Mouse (Mus musculus): ENCODE results near the gene Slc25a11. TPM values are rescaled to one million over a fixed set of nuclear protein-coding genes. Genes with fewer than 3 reads are reported as not detected.

Gene Slc25a11
- 31.8 TPM for polyA plus RNA-seq (2014; fragmentation: Illumina TruSeq; extraction: RNeasy Lipid Tissue Mini Kit (QIAGEN cat#74804); ENCODE audit: low replicate concordance)

GRCm38 (mm10) chr11:70646691-70647650, at the start of gene Slc25a11, which contains the start of gene Rnf167:
TSS of gene Slc25a11 (minus strand) at chr11:70647479.
TSS of gene Rnf167 (plus strand) at chr11:70647235.

GRCm38 (mm10) chr11:70687601-70688199, 40.4 kb upstream of the Slc25a11 start, which contains the start of gene Camta2:
TSS of gene Camta2 (minus strand) at chr11:70688105.

GRCm38 (mm10) chr11:70668771-70669505, 21.7 kb upstream of the Slc25a11 start, which contains the start of gene Spag7:
TSS of gene Spag7 (minus strand) at chr11:70669416.

GRCm38 (mm10) chr11:70656964-70657363, 9.7 kb upstream of the Slc25a11 start, which contains the start of gene Eno3:
TSS of gene Eno3 (plus strand) at chr11:70657202.

GRCm38 (mm10) chr11:70654198-70654922, 7.1 kb upstream of the Slc25a11 start, which contains the start of gene Pfn1:
TSS of gene Pfn1 (minus strand) at chr11:70654644.

GRCm38 (mm10) chr11:70638714-70639278, 8.5 kb downstream of the Slc25a11 start, which contains the start of gene Gp1ba:
TSS of gene Gp1ba (plus strand) at chr11:70639122.

GRCm38 (mm10) chr11:70619101-70619500, 28.2 kb downstream of the Slc25a11 start, which contains the start of gene Chrne:
TSS of gene Chrne (minus strand) at chr11:70619216.

GRCm38 (mm10) chr11:70615516-70616093, 31.7 kb downstream of the Slc25a11 start, which contains the start of gene 4930544D05Rik:
TSS of gene 4930544D05Rik (plus strand) at chr11:70615848.

Other genes with a start within 250 kb of the Slc25a11 start
- 4.5 TPM for gene Pelp1, start 237.4 kb downstream of the Slc25a11 start, polyA plus RNA-seq (2014; fragmentation: Illumina TruSeq; extraction: RNeasy Lipid Tissue Mini Kit (QIAGEN cat#74804); ENCODE audit: low replicate concordance)
- 0.41 TPM for gene Arrb2, start 214.8 kb downstream of the Slc25a11 start, polyA plus RNA-seq (2014; fragmentation: Illumina TruSeq; extraction: RNeasy Lipid Tissue Mini Kit (QIAGEN cat#74804); ENCODE audit: low replicate concordance)
- gene Med11, start 195.6 kb downstream of the Slc25a11 start, polyA plus RNA-seq (2014; fragmentation: Illumina TruSeq; extraction: RNeasy Lipid Tissue Mini Kit (QIAGEN cat#74804); ENCODE audit: low replicate concordance), result 5.4 TPM
- 0.78 TPM for gene Zmynd15, start 188.0 kb downstream of the Slc25a11 start, polyA plus RNA-seq (2014; fragmentation: Illumina TruSeq; extraction: RNeasy Lipid Tissue Mini Kit (QIAGEN cat#74804); ENCODE audit: low replicate concordance)
- gene Cxcl16, start 187.5 kb downstream of the Slc25a11 start, polyA plus RNA-seq (2014; fragmentation: Illumina TruSeq; extraction: RNeasy Lipid Tissue Mini Kit (QIAGEN cat#74804); ENCODE audit: low replicate concordance), result 16.5 TPM
- gene Tm4sf5, start 142.2 kb downstream of the Slc25a11 start, polyA plus RNA-seq (2014; fragmentation: Illumina TruSeq; extraction: RNeasy Lipid Tissue Mini Kit (QIAGEN cat#74804); ENCODE audit: low replicate concordance), result 293 TPM
- gene Vmo1, start 132.9 kb downstream of the Slc25a11 start, polyA plus RNA-seq (2014; fragmentation: Illumina TruSeq; extraction: RNeasy Lipid Tissue Mini Kit (QIAGEN cat#74804); ENCODE audit: low replicate concordance), result not detected
- not detected for gene Gltpd2, start 128.3 kb downstream of the Slc25a11 start, polyA plus RNA-seq (2014; fragmentation: Illumina TruSeq; extraction: RNeasy Lipid Tissue Mini Kit (QIAGEN cat#74804); ENCODE audit: low replicate concordance)
- gene Psmb6, start 122.1 kb downstream of the Slc25a11 start, polyA plus RNA-seq (2014; fragmentation: Illumina TruSeq; extraction: RNeasy Lipid Tissue Mini Kit (QIAGEN cat#74804); ENCODE audit: low replicate concordance), result 13.2 TPM
- not detected for gene Gm40193, start 114.5 kb downstream of the Slc25a11 start, polyA plus RNA-seq (2014; fragmentation: Illumina TruSeq; extraction: RNeasy Lipid Tissue Mini Kit (QIAGEN cat#74804); ENCODE audit: low replicate concordance)
- 1.3 TPM for gene Pld2, start 107.4 kb downstream of the Slc25a11 start, polyA plus RNA-seq (2014; fragmentation: Illumina TruSeq; extraction: RNeasy Lipid Tissue Mini Kit (QIAGEN cat#74804); ENCODE audit: low replicate concordance)
- gene Mink1, start 84.6 kb downstream of the Slc25a11 start, polyA plus RNA-seq (2014; fragmentation: Illumina TruSeq; extraction: RNeasy Lipid Tissue Mini Kit (QIAGEN cat#74804); ENCODE audit: low replicate concordance), result 1.6 TPM
- gene 4930544D05Rik, start 31.6 kb downstream of the Slc25a11 start, polyA plus RNA-seq (2014; fragmentation: Illumina TruSeq; extraction: RNeasy Lipid Tissue Mini Kit (QIAGEN cat#74804); ENCODE audit: low replicate concordance), result not detected
- not detected for gene Chrne, start 28.3 kb downstream of the Slc25a11 start, polyA plus RNA-seq (2014; fragmentation: Illumina TruSeq; extraction: RNeasy Lipid Tissue Mini Kit (QIAGEN cat#74804); ENCODE audit: low replicate concordance)
- gene Gp1ba, start 8.4 kb downstream of the Slc25a11 start, polyA plus RNA-seq (2014; fragmentation: Illumina TruSeq; extraction: RNeasy Lipid Tissue Mini Kit (QIAGEN cat#74804); ENCODE audit: low replicate concordance), result not detected
- gene Rnf167, start 244 bp downstream of the Slc25a11 start, polyA plus RNA-seq (2014; fragmentation: Illumina TruSeq; extraction: RNeasy Lipid Tissue Mini Kit (QIAGEN cat#74804); ENCODE audit: low replicate concordance), result 43.6 TPM
- 99.8 TPM for gene Pfn1, start 7.2 kb upstream of the Slc25a11 start, polyA plus RNA-seq (2014; fragmentation: Illumina TruSeq; extraction: RNeasy Lipid Tissue Mini Kit (QIAGEN cat#74804); ENCODE audit: low replicate concordance)
- 0.74 TPM for gene Eno3, start 9.7 kb upstream of the Slc25a11 start, polyA plus RNA-seq (2014; fragmentation: Illumina TruSeq; extraction: RNeasy Lipid Tissue Mini Kit (QIAGEN cat#74804); ENCODE audit: low replicate concordance)
- 11.3 TPM for gene Spag7, start 21.9 kb upstream of the Slc25a11 start, polyA plus RNA-seq (2014; fragmentation: Illumina TruSeq; extraction: RNeasy Lipid Tissue Mini Kit (QIAGEN cat#74804); ENCODE audit: low replicate concordance)
- 0.85 TPM for gene Camta2, start 40.6 kb upstream of the Slc25a11 start, polyA plus RNA-seq (2014; fragmentation: Illumina TruSeq; extraction: RNeasy Lipid Tissue Mini Kit (QIAGEN cat#74804); ENCODE audit: low replicate concordance)
- gene Inca1, start 52.7 kb upstream of the Slc25a11 start, polyA plus RNA-seq (2014; fragmentation: Illumina TruSeq; extraction: RNeasy Lipid Tissue Mini Kit (QIAGEN cat#74804); ENCODE audit: low replicate concordance), result not detected
- gene Kif1c, start 53.1 kb upstream of the Slc25a11 start, polyA plus RNA-seq (2014; fragmentation: Illumina TruSeq; extraction: RNeasy Lipid Tissue Mini Kit (QIAGEN cat#74804); ENCODE audit: low replicate concordance), result 14.5 TPM
- 1.6 TPM for gene Zfp3, start 116.7 kb upstream of the Slc25a11 start, polyA plus RNA-seq (2014; fragmentation: Illumina TruSeq; extraction: RNeasy Lipid Tissue Mini Kit (QIAGEN cat#74804); ENCODE audit: low replicate concordance)
- gene Scimp, start 165.1 kb upstream of the Slc25a11 start, polyA plus RNA-seq (2014; fragmentation: Illumina TruSeq; extraction: RNeasy Lipid Tissue Mini Kit (QIAGEN cat#74804); ENCODE audit: low replicate concordance), result 1.6 TPM
- 45.4 TPM for gene Rabep1, start 197.3 kb upstream of the Slc25a11 start, polyA plus RNA-seq (2014; fragmentation: Illumina TruSeq; extraction: RNeasy Lipid Tissue Mini Kit (QIAGEN cat#74804); ENCODE audit: low replicate concordance)

All from small intestine, adult 10 weeks (tissue).